Mouse (Mus musculus) kidney, embryonic 14.5 days (tissue): ENCODE results near the gene Bfsp2. TPM values are rescaled to one million over a fixed set of nuclear protein-coding genes. Genes with fewer than 3 reads are reported as not detected.

ENCODE experiments used
- ATAC-seq: fragments of 200-750 bp; cut with Nextera tagmentation; 2 replicates; pipeline ENCODE4 v1.8.0; 2017; ENCODE audit warnings: moderate number of reproducible peaks, mild to moderate bottlenecking, moderate TSS enrichment, moderate library complexity; ENCODE audit not compliant: low FRiP score, low TSS enrichment
- H3K27ac ChIP-seq: fragments of 300-500 bp; sonication (generic); 2 replicates; pipeline ENCODE4 v1.5.1; 2014; ENCODE audit warnings: low read depth, mild to moderate bottlenecking, low read length, moderate library complexity, mixed read lengths
- H3K27me3 ChIP-seq: fragments of 300-500 bp; sonication (generic); 2 replicates; pipeline ENCODE4 v1.6.1; 2014; ENCODE audit warnings: mild to moderate bottlenecking, low read length; ENCODE audit not compliant: control insufficient read depth, insufficient read depth
- H3K36me3 ChIP-seq: fragments of 300-500 bp; sonication (generic); 2 replicates; pipeline ENCODE4 v1.6.1; 2014; ENCODE audit warnings: low read length, mixed read lengths; ENCODE audit not compliant: control insufficient read depth, insufficient read depth
- H3K4me1 ChIP-seq: fragments of 300-500 bp; sonication (generic); 2 replicates; pipeline ENCODE4 v1.6.1; 2014; ENCODE audit warnings: low read length, mixed read lengths; ENCODE audit not compliant: control insufficient read depth, insufficient read depth
- H3K4me2 ChIP-seq: fragments of 300-500 bp; sonication (generic); replicated peaks from 2 replicates; pipeline ENCODE4 v1.6.1; 2014; ENCODE audit warnings: low read depth, mild to moderate bottlenecking, low read length
- H3K4me3 ChIP-seq: fragments of 300-500 bp; sonication (generic); 2 replicates; pipeline ENCODE4 v1.5.1; 2014; ENCODE audit warnings: mild to moderate bottlenecking, low read length
- H3K9ac ChIP-seq: fragments of 300-500 bp; sonication (generic); 2 replicates; pipeline ENCODE4 v1.6.1; 2014; ENCODE audit warnings: low read depth, mild to moderate bottlenecking, low read length, moderate library complexity
- H3K9me3 ChIP-seq: fragments of 300-500 bp; sonication (generic); 2 replicates; pipeline ENCODE4 v1.6.1; 2016; ENCODE audit warnings: low read length; ENCODE audit not compliant: control insufficient read depth
- WGBS: fragments of 180-500 bp; shearing (Covaris S2); extraction: QIAGEN DNeasy Blood & Tissue Kit; methylation state at CpG from one replicate; pipeline ENCODE4 v1.1.7; 2014; 5-methylcytosine and 5-hydroxymethylcytosine counted together
- polyA plus RNA-seq: library from polyadenylated mRNA; unstranded; fragments of >200 nt; fragmentation: Nextera tagmentation; extraction: Ambion mirVana; gene quantifications from 2 replicates; pipeline ENCODE4 v1.2.1, GENCODE M21; 2014

Gene Bfsp2
- polyA plus RNA-seq, 1 experiment from 2014 or later, result 0.60 TPM

DNA sequence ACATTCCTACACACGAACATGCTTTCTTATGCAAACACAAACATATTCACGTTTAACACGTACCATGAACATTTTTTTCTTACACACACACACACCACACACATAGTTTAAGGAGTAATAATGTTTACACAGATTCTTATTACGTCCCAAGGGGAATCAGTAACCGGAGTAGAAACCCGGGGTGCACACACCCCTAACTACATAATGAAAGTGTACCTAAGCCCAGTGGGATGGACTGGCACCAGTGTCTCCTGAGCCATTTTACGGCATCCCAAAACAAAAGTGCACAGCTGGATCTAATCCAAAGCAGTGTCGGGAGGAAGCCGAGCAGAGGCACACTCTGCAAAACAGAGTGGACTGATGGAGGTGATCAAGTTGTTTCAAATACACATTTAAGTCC, 66.8 kb downstream of the Bfsp2 start:
- no peak overlapping the region for H3K4me2 ChIP-seq
- H3K27ac ChIP-seq, result no peak overlapping the region
- WGBS, result 31% methylated on average over 9 of the region's 9 CpGs
- no peaks in the 10 kb centered on the region for H3K27me3 ChIP-seq
- H3K36me3 ChIP-seq, result no peaks in the 10 kb centered on the region
- no peak for ATAC-seq
- H3K9me3 ChIP-seq, result no peaks in the 10 kb centered on the region
- no peak overlapping the region for H3K4me3 ChIP-seq
- no peak overlapping the region for H3K9ac ChIP-seq
- H3K4me1 ChIP-seq, result no peaks in the 10 kb centered on the region

- no peak for ATAC-seq
- no peak overlapping the region for H3K4me3 ChIP-seq
- H3K4me1 ChIP-seq, result no peaks in the 10 kb centered on the region
- 75% methylated on average over 2 of the region's 2 CpGs for whole genome bisulfite sequencing
- H3K4me2 ChIP-seq, result no peak overlapping the region
- no peaks in the 10 kb centered on the region for H3K36me3 ChIP-seq
- H3K9me3 ChIP-seq, result no peaks in the 10 kb centered on the region
- no peaks in the 10 kb centered on the region for H3K27me3 ChIP-seq
- no peak overlapping the region for H3K27ac ChIP-seq
- H3K9ac ChIP-seq, result no peak overlapping the region
Observed at GRCm38 (mm10) chr9:103409119-103409518, 71.1 kb downstream of the Bfsp2 start.

DNA sequence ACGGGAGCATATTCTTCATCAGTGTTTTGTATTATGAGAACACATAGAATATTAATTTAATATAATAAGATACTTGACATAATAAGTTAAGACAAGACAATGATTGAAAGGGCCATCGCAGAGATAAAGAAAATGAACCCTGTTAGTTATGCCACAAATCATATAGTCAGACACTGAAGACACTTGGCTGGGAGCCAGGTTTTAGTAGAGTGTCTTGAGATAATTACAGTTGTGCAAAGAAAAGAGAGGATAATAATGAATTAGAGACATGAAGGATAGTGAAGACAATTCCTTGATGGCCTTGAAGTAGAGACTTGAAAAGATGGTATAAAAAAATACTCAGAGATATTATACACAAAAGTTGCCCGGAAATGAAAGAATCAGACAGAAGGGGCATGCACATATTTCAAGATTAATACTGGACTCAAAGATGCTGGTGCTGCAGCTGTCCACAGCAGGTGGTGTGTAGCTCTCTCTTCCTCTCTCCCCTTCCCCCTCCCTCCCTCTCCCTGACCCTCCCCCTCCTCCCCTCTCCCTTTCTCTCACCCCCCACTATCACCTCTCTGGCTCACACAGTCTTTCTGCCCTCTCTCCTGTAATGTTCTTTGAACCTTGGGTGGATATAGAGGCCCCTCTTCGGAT, 72.0 kb downstream of the Bfsp2 start:
- Histone ChIP-seq H3K4me2 (no peak overlapping the region), H3K27ac (no peak overlapping the region), H3K27me3 (no peaks in the 10 kb centered on the region), H3K9ac (no peak overlapping the region), H3K9me3 (no peaks in the 10 kb centered on the region), H3K4me1 (no peaks in the 10 kb centered on the region), H3K4me3 (no peak overlapping the region), H3K36me3 (no peaks in the 10 kb centered on the region)
- 63% methylated on average over 4 of the region's 4 CpGs for WGBS
- no peak for ATAC-seq

DNA sequence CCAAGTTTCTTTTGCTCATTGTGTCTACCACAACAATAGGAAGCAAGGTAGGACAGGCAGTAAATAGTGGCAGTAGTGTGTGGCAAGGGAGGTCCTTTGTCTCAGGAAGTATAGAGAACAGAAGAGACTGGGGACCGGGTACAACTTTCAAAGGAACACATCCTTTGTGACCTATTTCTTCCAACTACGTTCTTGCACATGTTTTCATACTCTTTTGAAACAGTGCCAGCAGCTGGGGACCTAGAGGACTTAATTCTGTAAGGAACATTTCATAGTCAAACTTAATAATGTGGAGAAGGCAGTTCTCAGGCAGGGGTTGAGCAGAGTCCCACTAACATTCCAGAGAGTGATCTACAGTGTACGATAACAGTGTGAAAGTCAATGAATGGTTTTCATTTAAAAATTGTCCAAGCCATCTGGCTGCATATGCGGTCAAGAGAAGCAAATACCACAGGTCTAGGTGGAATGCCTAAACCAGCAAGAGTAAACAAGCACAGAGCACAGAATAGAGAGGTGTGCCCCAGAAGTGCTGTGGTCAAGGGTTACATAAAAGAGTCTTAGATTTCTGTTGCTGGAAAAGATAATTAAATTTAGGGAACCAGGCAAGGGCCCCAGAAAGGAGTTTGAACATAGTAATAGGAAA, 76.8 kb downstream of the Bfsp2 start:
- no peak overlapping the region for H3K27ac ChIP-seq
- H3K9ac ChIP-seq, result no peak overlapping the region
- no peaks in the 10 kb centered on the region for H3K27me3 ChIP-seq
- H3K4me2 ChIP-seq, result no peak overlapping the region
- no peaks in the 10 kb centered on the region for H3K4me1 ChIP-seq
- H3K36me3 ChIP-seq, result no peaks in the 10 kb centered on the region
- ATAC-seq, result no peak
- H3K4me3 ChIP-seq, result no peak overlapping the region
- WGBS, result 76% methylated on average over 4 of the region's 4 CpGs
- H3K9me3 ChIP-seq, result peaks cover 7% of the 10 kb centered on the region; the same call in 1 of the 2 replicates

- WGBS, result 41% methylated on average over 21 of the region's 21 CpGs
- no peak overlapping the region for H3K4me2 ChIP-seq
- peak; percentile 72 for ATAC-seq
Observed at GRCm38 (mm10) chr9:103398509-103399157, 81.6 kb downstream of the Bfsp2 start.

DNA sequence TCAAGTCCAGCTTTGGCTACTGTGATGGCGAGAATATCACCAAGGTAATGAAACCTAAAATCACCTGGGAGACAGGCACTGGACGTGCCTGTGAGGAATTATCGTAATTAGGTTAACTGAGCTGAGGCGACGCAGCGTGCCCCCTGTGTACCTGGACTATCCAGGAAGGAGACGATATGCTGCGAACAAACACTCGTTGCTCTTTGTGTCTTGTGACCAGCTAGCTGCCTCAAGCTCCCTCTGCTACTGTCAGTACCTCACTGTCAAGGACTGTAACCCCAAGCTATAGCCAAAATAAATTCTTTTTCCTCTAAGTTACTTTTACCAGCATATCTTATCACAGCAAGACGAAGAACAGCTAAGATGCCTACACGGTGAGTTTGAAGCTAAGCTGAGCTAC, 87.0 kb downstream of the Bfsp2 start:
- Histone ChIP-seq H3K36me3 (no peaks in the 10 kb centered on the region), H3K4me3 (no peak overlapping the region), H3K9me3 (no peaks in the 10 kb centered on the region), H3K27ac (no peak overlapping the region), H3K4me2 (no peak overlapping the region), H3K4me1 (no peaks in the 10 kb centered on the region), H3K27me3 (no peaks in the 10 kb centered on the region), H3K9ac (no peak overlapping the region)
- no peak for ATAC-seq
- WGBS, result 85% methylated on average over 11 of the region's 11 CpGs

More at GRCm38 (mm10) chr9:103398509-103399157, 81.6 kb downstream of the Bfsp2 start:
- Histone ChIP-seq H3K4me1 (no peaks in the 10 kb centered on the region), H3K27ac (no peak overlapping the region), H3K27me3 (no peaks in the 10 kb centered on the region), H3K9ac (no peak overlapping the region), H3K36me3 (no peaks in the 10 kb centered on the region), H3K4me3 (no peak overlapping the region), H3K9me3 (peaks cover 7% of the 10 kb centered on the region; the same call in 1 of the 2 replicates)

- Histone ChIP-seq H3K27me3 (no peaks in the 10 kb centered on the region), H3K4me2 (no peak overlapping the region), H3K4me3 (no peak overlapping the region), H3K27ac (no peak overlapping the region), H3K9ac (no peak overlapping the region), H3K9me3 (no peaks in the 10 kb centered on the region), H3K4me1 (0 out of 2 replicates have a peak, but pooled peaks cover 1% of the 10 kb centered on the region), H3K36me3 (no peaks in the 10 kb centered on the region)
- WGBS, result 76% methylated on average over 6 of the region's 6 CpGs
- no peak for ATAC-seq
Observed at GRCm38 (mm10) chr9:103391796-103392372, 88.3 kb downstream of the Bfsp2 start.

DNA sequence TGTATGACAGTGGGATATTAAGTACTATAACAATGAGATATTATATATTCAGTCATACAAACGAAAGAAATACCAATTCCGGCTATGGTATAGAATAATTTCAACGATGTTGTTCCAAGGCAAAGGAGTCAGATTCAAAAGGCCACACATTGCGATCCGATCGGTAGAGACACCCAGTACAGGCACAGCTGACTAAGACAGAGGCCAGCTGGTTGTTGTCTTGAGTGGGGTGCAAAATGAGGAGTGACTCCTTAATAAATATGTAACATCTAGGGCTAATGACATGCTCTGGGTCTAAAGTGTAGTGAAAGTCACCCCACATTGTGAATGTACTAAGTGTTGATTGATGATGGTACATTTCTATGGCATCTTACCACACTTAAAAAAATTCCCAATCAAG, 91.0 kb downstream of the Bfsp2 start:
- Histone ChIP-seq H3K36me3 (no peaks in the 10 kb centered on the region), H3K4me3 (no peak overlapping the region), H3K4me1 (peaks cover 8% of the 10 kb centered on the region; the same call in 1 of the 2 replicates), H3K4me2 (no peak overlapping the region), H3K9ac (no peak overlapping the region), H3K9me3 (no peaks in the 10 kb centered on the region), H3K27ac (no peak overlapping the region), H3K27me3 (no peaks in the 10 kb centered on the region)
- WGBS, result 82% methylated on average over 6 of the region's 6 CpGs
- no peak for ATAC-seq
